Mouse (Mus musculus): Measurements from ENCODE around the gene Emp3.
"Not testable (repeated sequence)": the region's sequence is repeated elsewhere in the genome, so short reads cannot be mapped to it uniquely, and the experiment has no call there.

Gene Emp3

GRCm38 (mm10) chr7:45921242-45921621 is at the start of gene Emp3:
TSS of gene Emp3 (minus strand) at chr7:45921404.
- in situ Hi-C loops (cut with MboI, MseI), result loop anchor here (5.0 kb wide), 1 partner anchor 189 kb away; no protein-coding TSS in a partner anchor

DNA sequence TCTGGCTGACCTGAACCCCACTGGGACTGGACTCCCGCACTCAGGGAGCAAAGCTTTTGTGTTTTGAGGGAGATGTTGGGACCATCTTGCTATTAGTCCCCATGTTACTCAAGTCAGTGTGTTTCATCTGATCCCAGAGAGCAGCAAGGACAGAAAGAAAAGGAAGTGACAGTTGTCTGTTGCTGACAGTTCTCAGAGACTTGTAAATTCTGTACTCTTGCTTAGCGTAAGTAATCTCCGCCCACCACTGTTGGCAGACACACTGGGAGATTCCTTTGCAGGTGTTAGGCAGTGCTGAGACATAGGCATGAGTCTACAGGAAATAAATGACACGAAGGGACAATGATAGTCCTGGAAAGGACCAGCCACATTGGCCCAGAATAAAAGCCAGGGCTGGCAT is 35.4 kb upstream of the Emp3 start:
- in situ Hi-C loops (cut with MboI, MseI), result no loop called here

- in situ Hi-C loops (cut with MboI, MseI), result no loop called here
Observed at GRCm38 (mm10) chr7:45949061-45949460, 27.9 kb upstream of the Emp3 start.

DNA sequence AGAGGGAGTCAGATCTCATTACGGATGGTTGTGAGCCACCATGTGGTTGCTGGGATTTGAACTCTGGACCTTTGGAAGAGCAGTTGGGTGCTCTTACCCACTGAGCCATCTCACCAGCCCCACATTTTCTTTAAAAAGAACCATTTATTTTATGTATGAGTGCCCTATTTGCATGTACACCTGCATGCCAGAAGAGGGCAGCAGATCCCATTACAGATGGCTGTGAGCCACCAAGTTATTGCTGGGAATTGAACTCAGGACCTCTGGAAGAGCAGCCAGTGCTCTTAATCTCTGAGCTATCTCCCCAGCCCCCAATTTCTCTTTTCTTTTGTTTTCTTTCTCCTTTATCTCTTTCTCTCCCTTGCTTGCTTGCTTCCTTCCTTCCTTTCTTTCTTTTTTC is 22.1 kb upstream of the Emp3 start:
- in situ Hi-C loops (cut with MboI, MseI), result not testable (repeated sequence)

DNA sequence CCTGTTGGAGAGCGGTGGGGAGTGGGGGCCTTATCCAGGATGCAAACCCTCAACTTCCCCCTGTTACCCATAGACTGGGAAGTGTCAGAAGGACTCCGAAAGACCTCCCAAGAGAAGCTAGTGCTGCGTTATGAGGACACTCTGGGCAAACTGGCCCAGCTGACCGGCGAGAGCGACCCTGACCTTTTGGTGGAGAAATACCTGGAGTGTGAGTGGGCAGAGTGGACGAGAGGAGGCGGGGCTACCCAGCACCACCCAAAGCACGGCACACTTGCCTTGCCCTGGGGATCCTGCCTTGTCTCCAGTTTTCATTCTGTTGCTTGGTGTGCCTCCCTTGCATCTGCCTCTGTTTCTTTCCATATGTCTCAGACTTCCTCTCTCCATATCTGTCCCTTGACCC is 20.8 kb upstream of the Emp3 start:
- in situ Hi-C loops (cut with MboI, MseI), result no loop called here

- in situ Hi-C loops (cut with MboI, MseI), result no loop called here
Observed at GRCm38 (mm10) chr7:45939836-45940235, 18.6 kb upstream of the Emp3 start.

DNA sequence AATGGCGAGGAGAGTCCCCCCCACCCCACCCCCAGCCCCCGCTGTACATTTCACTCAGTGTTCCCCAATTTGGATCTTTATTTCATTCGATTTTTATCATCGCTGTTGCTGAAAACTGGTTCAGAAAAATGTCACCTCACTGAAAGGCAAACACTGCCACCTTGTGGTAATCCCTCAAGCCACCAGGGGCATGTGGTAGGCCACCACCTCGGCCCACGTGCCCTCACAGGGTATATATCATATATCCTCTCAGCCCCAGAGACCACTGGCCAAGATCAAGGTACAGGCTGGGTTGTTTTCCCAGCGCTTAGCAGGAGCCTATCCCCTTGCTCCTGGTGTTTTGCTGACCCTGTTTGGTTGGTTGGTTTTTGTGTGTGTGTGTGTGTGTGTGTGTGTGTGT is 13.9 kb upstream of the Emp3 start:
- in situ Hi-C loops (cut with MboI, MseI), result no loop called here

DNA sequence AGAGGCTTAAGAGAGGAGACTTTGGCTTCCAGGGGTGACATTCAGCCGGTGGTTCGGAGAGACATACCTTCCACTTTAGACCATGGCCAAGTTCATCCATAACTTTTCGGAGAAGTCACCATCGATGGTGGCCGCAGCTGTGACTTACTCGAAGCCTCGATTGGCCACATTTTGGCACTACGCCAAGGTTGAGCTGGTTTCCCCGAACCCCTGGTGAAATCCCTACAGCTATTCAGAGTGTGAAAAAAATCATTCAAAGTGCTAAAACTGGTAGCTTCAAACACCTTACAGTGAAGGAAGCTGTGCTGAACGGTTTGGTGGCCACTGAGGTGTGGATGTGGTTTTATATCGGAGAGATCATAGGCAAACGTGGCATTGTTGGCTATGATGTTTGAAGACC is 12.6 kb upstream of the Emp3 start:
- in situ Hi-C loops (cut with MboI, MseI), result loop anchor here (5.0 kb wide), 1 partner anchor 126 kb away; no protein-coding TSS in a partner anchor

DNA sequence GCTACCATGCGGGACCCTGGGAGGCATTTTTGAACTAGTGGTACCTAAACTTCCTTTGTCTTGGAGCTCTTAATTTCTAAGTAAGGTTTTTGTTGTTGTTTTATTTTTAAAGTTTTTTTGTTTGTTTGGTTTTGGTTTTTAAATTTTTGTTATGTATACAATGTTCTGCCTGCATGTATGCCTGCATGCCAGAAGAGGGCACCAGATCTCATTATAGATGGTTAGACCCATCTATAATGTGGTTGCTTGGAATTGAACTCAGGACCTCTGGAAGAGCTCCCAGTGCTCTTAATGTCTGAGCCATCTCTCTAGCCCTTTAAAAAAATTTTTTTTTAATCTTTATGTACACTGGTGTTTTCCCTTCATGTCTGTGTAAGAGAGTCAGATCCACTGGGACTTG is 8.5 kb upstream of the Emp3 start:
- in situ Hi-C loops (cut with MboI, MseI), result loop anchor here (5.0 kb wide), 1 partner anchor 122 kb away; no protein-coding TSS in a partner anchor

DNA sequence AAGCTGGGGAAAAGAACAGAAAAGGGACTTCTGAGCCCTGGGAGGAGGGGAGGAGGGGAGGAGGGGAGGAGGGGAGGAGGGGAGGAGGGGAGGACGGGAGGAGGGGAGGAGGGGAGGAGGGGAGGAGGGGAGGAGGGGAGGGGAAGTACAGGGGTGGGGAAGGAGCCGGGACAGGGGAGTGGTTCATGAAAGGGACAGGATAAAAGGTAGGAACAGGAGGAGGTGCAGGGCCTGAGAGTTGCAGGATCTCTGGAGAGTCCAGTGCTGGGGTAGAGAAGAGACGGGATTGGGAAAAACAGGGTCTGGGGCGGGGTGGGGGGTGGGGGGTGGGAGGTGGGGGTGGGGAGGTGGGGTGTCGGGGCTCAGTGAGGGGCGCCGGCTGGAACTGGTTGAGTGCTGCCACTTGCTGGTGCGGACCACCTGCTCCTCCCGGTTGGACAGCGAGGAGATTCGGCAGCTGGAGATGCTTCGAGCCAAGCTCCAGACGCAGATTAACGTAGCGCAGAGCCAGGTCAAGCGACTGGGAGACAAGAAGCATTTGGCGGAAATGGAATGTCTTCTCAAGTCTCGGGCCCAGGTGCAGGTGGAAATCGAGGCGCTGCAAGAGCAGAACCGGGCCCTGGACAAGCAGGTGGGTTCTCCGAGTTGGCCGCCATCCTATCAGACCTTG is 7.6 kb upstream of the Emp3 start:
- in situ Hi-C loops (cut with MboI, MseI), result no loop called here

- in situ Hi-C loops (cut with MboI, MseI), result loop anchor here (5.0 kb wide), 1 partner anchor 192 kb away; no protein-coding TSS in a partner anchor
Observed at GRCm38 (mm10) chr7:45924429-45924816, 3.2 kb upstream of the Emp3 start.

GRCm38 (mm10) chr7:45923762-45924428 is 2.7 kb upstream of the Emp3 start, which contains the start of gene Ccdc114:
TSS of gene Ccdc114 (plus strand) at chr7:45924072.
- in situ Hi-C loops (cut with MboI, MseI), result loop anchor here (5.0 kb wide), 1 partner anchor 192 kb away; no protein-coding TSS in a partner anchor

DNA sequence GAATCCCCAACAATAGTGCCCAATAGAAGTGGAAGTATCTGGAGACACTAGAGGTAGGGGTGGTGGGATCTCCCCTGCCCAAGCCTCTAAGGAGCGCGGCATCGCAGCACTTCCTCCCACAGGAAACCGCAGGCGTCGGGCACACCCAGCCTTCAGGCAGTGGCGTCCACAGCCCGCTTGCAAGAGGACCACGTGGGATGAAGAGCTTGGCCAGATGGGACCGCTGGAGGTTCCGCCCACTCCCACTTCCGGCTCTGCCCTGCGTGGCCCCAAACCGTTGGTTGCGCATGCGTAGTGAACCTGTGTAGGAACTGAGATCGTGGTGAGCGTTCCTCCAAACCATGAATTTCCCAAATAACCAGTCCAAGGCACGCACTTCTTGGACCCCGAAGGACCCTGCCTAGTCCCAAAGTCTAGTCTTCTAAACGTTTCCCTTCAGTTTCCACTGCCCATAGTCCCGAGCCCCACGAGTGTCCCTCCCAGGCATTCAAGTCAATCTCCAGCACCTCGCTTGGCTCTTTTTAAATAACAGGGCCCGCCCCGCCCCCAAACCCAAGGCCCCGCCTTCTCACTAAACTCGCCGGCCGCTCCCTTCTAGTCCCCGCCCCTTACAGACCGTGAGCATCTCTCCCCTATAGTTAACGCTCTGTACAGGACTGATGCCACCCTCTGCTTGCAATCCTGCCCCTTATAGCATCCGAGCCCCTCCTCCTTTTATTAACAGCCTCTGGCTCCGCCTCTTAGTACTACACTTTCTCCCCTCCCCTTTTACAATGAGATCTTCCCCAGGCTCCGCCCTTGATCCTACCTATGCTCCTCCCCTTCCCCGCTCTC is 1.9 kb upstream of the Emp3 start:
- in situ Hi-C loops (cut with MboI, MseI), result loop anchor here (5.0 kb wide), 1 partner anchor 191 kb away; no protein-coding TSS in a partner anchor

DNA sequence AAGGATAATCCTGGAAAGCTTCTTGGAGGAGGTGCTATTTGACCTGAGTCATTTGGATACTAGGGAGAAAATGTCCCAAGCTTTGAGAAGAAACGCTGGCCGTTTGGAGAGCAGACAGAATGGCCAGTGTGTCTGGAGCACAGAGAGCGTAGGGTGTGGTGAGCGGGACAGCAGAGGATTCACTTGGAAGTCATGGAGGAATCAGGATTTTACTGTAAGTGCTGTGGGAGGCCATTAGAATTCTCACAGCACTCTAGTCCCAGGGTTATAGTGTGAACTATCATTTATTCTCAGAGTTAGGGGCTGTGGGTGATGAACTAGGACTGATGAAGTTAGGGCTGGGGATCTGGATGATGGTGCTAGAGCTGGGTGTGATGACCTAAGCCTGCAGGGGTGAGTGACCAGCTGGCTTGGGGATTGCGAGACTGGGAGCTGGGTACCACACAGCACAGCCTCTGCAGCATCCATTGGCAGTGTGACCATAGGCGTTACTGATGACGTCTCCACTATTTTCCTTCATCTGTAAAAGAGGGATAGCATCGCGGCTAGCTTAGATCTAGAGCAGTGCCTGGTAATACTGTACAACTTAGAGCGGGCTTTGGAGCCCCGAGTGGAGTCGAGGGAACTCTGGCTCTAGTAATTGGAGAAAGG is 871 bp upstream of the Emp3 start:
- in situ Hi-C loops (cut with MboI, MseI), result loop anchor here (5.0 kb wide), 1 partner anchor 190 kb away; no protein-coding TSS in a partner anchor

DNA sequence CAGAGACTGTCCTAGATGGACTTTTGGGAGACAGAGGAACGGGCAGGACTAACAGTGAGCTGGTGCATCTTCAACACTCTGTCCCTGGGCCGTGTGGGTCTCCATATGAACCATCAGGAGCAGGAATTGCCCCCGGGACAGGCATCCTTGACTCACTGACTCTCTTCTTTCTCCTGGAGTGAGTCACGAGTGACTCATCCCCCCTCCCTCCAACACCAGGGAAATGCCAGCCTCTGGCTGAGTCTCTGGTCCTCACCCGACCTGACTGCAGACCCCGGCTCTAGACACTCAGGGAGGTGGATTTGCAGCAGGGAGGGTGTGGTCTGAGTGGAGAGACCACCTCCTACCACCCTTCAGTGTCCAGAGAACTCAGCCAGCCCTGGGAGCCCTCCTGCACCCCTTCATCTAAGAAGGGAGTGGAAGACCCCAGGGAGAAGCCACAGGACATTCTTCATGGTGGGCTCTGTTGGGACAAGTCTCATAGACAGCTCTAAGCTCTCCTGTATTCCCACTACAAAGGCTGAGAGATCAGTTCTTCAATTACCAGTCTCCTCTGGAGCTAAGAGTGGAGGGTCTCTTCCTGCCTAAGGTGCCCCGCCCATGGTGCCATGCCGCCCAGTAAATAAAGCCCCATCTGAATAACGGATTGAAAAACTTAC is 492 bp downstream of the Emp3 start:
- in situ Hi-C loops (cut with MboI, MseI), result loop anchor here (5.0 kb wide), 1 partner anchor 188 kb away; no protein-coding TSS in a partner anchor

DNA sequence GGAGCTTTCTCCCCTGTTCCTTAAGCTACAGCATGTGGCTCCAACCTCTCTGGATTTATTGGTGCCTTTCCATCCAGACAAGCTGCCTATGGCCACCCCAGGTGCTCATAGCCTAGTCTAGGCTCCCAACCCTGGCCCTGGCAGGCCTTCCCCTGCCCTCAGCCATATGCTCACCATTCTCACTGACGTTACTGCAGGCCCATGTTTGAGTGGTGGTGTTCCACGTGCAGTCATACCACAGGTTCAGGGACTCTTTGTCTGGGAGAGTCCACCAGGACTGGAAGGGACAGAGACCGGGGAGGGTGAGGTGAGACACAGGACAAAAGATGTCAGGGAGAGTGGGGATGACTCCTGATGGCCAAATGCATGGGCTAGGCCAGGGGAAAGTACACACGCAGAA is 1.4 kb downstream of the Emp3 start:
- in situ Hi-C loops (cut with MboI, MseI), result loop anchor here (5.0 kb wide), 1 partner anchor 187 kb away; no protein-coding TSS in a partner anchor

DNA sequence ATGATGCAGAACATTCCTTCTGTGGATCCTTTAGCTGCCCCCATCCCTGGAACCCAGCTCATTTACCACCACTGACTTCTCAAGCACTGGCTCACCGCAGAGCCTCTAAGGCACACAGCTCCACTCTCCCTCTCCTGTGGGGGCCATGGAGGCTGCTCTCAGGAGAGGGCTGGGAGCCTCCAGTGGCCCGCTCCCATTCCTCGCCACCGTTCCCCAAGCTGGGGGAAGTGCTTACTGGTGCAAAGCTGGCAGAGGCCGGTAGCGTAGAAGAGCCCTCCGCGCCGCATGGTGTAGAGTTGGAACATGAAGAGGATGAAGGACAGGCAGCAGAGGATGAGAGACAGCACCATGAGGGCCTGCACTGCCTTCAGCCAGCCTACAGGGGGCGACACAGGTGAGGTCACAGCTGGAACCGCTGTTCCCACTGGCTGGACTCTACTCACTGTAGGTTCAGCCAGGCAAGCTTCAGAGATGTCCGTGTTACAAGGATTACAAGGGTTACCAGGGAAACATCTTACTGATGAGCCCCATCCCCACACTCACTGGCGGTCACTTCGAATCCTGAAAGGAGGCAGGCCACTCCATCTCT is 2.0 kb downstream of the Emp3 start:
- in situ Hi-C loops (cut with MboI, MseI), result no loop called here

DNA sequence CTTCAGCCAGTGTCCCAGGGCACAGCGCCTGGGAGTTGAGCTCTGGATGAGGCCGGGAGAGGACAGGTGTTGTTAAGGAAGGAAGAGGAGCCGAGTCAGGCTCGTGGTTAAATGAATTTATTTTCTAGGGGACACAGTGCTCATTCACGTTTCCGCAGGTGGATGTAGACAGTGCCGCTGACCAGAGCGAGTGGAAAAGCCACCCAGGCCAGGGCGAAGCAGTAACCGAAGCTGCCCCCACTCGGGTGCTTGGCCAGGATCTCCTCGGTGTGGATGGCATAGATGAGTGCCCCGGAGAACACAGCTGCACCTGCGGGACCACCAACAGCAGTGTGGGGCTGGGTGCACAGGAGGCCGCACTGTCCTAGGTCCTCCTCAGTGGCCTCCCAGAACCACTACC is 3.3 kb downstream of the Emp3 start:
- in situ Hi-C loops (cut with MboI, MseI), result no loop called here

DNA sequence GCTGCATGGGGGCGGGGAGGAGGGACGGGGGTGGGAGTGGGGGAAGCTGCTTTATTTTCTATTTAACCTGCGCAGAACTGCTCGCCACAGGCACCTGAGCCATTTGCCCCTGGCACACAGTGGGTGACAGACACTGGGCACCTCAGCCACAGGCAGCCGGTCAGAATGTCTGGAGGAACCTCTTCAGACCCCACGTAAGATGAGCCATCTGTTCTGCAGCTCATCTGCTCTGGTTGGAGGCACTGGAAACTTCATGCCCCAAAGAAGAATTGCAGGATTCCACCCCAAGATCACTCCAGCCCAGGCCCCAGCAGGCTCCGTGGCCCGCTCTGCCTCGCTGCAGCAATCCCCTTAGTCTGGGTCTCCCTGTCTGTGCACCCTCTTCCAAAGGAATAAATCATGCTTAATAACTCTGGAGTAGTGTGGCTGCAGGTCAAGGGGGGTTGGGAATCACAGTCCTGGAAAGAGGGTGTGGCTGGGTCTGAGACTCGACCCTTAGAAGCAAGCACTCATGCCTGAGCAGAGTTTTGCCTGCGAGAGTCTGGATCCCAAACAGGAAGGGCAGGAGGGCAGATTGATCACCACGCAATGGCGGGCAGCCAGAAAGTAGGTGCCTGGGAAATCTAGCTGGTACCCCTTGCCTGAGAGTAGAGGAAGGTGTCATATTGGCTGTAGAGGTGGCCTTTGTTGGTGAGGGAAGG is 4.0 kb downstream of the Emp3 start:
- in situ Hi-C loops (cut with MboI, MseI), result no loop called here

Measured in regulatory T cell (primary cell).